Mouse (Mus musculus) lung, embryonic 15.5 days (tissue): ENCODE results near the gene Coq4. TPM values are rescaled to one million over a fixed set of nuclear protein-coding genes. Genes with fewer than 3 reads are reported as not detected.

Experiments used
- ATAC-seq: fragments of 200-750 bp; cut with Nextera tagmentation; 2 replicates; pipeline ENCODE4 v1.8.0; 2017; ENCODE audit warnings: moderate number of reproducible peaks, borderline replicate concordance; ENCODE audit not compliant: low FRiP score, low TSS enrichment; ENCODE audit errors: extremely low read depth
- H3K27ac ChIP-seq: fragments of 300-500 bp; sonication (generic); 2 replicates; pipeline ENCODE4 v1.5.1; 2015; ENCODE audit warnings: moderate library complexity, mild to moderate bottlenecking, inconsistent platforms
- H3K27me3 ChIP-seq: fragments of 300-500 bp; sonication (generic); 2 replicates; pipeline ENCODE4 v1.6.1; 2015; ENCODE audit warnings: inconsistent platforms
- H3K36me3 ChIP-seq: fragments of 300-500 bp; sonication (generic); 2 replicates; pipeline ENCODE4 v1.6.1; 2015; ENCODE audit warnings: inconsistent platforms
- H3K4me1 ChIP-seq: fragments of 300-500 bp; sonication (generic); 2 replicates; pipeline ENCODE4 v1.6.1; 2015; ENCODE audit warnings: inconsistent platforms
- H3K4me2 ChIP-seq: fragments of 300-500 bp; sonication (generic); 2 replicates; pipeline ENCODE4 v1.6.1; 2015; ENCODE audit warnings: inconsistent platforms, mild to moderate bottlenecking, moderate library complexity
- H3K4me3 ChIP-seq: fragments of 300-500 bp; sonication (generic); 2 replicates; pipeline ENCODE4 v1.5.1; 2015; ENCODE audit warnings: mild to moderate bottlenecking, inconsistent platforms
- H3K9ac ChIP-seq: fragments of 300-500 bp; sonication (generic); 2 replicates; pipeline ENCODE4 v1.6.1; 2015; ENCODE audit warnings: inconsistent platforms
- H3K9me3 ChIP-seq: fragments of 300-500 bp; sonication (generic); 2 replicates; pipeline ENCODE4 v1.6.1; 2016; ENCODE audit warnings: inconsistent platforms
- WGBS: fragments of 180-500 bp; shearing (Covaris S2); methylation state at CpG from one replicate; pipeline ENCODE4 v1.1.7; 2015; 5-methylcytosine and 5-hydroxymethylcytosine counted together
- polyA plus RNA-seq: library from polyadenylated mRNA; unstranded; fragments of >200 nt; fragmentation: Nextera tagmentation; extraction: Ambion mirVana; gene quantifications from 2 replicates; pipeline ENCODE4 v1.2.1, GENCODE M21; 2015

Gene Coq4
- polyA plus RNA-seq, 1 experiment from 2014 or later = 30.3 TPM

DNA sequence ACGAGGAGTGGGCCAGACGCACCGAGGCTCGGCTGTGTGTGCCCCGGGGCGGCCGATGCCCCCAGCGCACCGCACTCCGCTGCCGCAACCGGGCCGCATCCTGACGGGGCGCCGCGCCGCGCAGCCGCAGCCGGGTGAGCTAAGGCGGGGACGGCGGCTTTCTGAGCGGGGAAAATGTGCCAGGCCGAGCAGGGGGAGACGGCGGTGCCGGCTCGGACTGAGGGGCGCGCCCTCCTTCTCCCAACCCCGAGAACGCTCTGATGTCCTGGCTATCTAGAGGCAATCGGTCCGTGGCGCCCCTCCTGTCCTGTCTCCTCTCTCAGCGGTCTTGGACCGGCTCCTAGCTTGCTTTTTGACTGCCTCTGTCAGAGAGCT lies 15.5 kb downstream of the Coq4 start:
- Histone ChIP-seq H3K9me3 (no peaks in the 10 kb centered on the region), H3K4me2 (peak overlapping the region; percentile 78), H3K9ac (peak overlapping the region; percentile 73), H3K36me3 (peaks cover 23% of the 10 kb centered on the region), H3K27ac (peak overlapping the region; percentile 41), H3K4me1 (peaks cover 9% of the 10 kb centered on the region), H3K27me3 (no peaks in the 10 kb centered on the region), H3K4me3 (peak overlapping the region; percentile 80)
- no peak; the same call in 1 of the 2 replicates for ATAC-seq
- WGBS = under 1% methylated on average over 38 of the region's 39 CpGs

- no peaks in the 10 kb centered on the region for H3K27me3 ChIP-seq
- H3K4me3 ChIP-seq = peak overlapping the region; percentile 80
- WGBS = 19% methylated on average over 6 of the region's 6 CpGs
- H3K9me3 ChIP-seq = no peaks in the 10 kb centered on the region
- H3K9ac ChIP-seq = peak overlapping the region; percentile 73
- H3K4me2 ChIP-seq = peak overlapping the region; percentile 78
- H3K27ac ChIP-seq = no peak overlapping the region
- ATAC-seq = no peak
- peaks cover 9% of the 10 kb centered on the region for H3K4me1 ChIP-seq
- peaks cover 28% of the 10 kb centered on the region for H3K36me3 ChIP-seq
Observed at GRCm38 (mm10) chr2:29803400-29803831, 16.1 kb downstream of the Coq4 start.

DNA sequence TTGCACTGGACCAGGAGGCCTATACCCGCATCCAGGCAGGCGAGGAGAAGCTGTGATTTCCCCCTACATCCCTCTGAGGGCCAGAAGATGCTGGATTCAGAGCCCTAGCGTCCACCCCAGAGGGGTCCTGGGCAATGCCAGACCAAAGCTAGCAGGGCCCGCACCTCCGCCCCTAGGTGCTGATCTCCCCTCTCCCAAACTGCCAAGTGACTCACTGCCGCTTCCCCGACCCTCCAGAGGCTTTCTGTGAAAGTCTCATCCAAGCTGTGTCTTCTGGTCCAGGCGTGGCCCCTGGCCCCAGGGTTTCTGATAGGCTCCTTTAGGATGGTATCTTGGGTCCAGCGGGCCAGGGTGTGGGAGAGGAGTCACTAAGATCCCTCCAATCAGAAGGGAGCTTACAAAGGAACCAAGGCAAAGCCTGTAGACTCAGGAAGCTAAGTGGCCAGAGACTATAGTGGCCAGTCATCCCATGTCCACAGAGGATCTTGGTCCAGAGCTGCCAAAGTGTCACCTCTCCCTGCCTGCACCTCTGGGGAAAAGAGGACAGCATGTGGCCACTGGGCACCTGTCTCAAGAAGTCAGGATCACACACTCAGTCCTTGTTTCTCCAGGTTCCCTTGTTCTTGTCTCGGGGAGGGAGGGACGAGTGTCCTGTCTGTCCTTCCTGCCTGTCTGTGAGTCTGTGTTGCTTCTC lies 28.5 kb downstream of the Coq4 start:
- H3K36me3 ChIP-seq = peaks cover 29% of the 10 kb centered on the region
- no peak overlapping the region for H3K4me2 ChIP-seq
- H3K9me3 ChIP-seq = no peaks in the 10 kb centered on the region
- H3K4me3 ChIP-seq = no peak overlapping the region
- H3K9ac ChIP-seq = no peak overlapping the region
- WGBS = 79% methylated on average over 11 of the region's 11 CpGs
- no peaks in the 10 kb centered on the region for H3K27me3 ChIP-seq
- ATAC-seq = no peak
- no peak overlapping the region for H3K27ac ChIP-seq
- H3K4me1 ChIP-seq = peaks cover 18% of the 10 kb centered on the region

GRCm38 (mm10) chr2:29817426-29818232 lies 30.3 kb downstream of the Coq4 start:
- Histone ChIP-seq H3K4me1 (peaks cover 22% of the 10 kb centered on the region), H3K9ac (no peak overlapping the region), H3K36me3 (peaks cover 14% of the 10 kb centered on the region), H3K27ac (no peak overlapping the region), H3K9me3 (no peaks in the 10 kb centered on the region), H3K4me2 (peak overlapping the region; percentile 42), H3K27me3 (no peaks in the 10 kb centered on the region), H3K4me3 (0 out of 2 replicates have a peak overlapping the region, but pooled peaks have one; percentile 15)
- 34% methylated on average over 8 of the region's 8 CpGs for WGBS
- ATAC-seq = peak; percentile 72; the same call in 1 of the 2 replicates

DNA sequence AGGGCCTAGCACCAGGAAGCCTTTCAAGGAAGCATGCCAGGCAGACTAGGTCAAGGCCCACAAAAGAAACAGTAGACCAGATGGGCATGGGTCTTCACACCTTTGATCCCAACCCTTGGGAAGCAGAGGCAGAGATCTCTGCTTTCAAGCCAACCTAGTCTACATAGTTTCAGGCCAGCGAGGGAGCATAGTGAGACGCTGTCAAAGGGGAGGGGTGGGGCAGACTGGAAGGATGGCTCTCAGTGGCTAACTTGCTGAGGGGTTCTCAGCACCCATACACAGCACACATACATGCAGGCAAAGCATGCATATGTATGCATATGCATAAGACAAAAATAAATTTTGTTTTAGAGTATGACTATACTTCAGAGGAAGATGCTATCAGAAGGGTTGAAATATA lies 32.1 kb downstream of the Coq4 start:
- H3K4me3 ChIP-seq = peak overlapping the region; percentile 51; the same call in 1 of the 2 replicates
- peak overlapping the region; percentile 81 for H3K4me2 ChIP-seq
- no peak for ATAC-seq
- no peaks in the 10 kb centered on the region for H3K9me3 ChIP-seq
- WGBS = 25% methylated on average over 2 of the region's 2 CpGs
- peaks cover 22% of the 10 kb centered on the region for H3K4me1 ChIP-seq
- peaks cover under 1% of the 10 kb centered on the region; the same call in 1 of the 2 replicates for H3K36me3 ChIP-seq
- H3K9ac ChIP-seq = peak overlapping the region; percentile 66
- peak overlapping the region; percentile 95 for H3K27ac ChIP-seq
- no peaks in the 10 kb centered on the region for H3K27me3 ChIP-seq

DNA sequence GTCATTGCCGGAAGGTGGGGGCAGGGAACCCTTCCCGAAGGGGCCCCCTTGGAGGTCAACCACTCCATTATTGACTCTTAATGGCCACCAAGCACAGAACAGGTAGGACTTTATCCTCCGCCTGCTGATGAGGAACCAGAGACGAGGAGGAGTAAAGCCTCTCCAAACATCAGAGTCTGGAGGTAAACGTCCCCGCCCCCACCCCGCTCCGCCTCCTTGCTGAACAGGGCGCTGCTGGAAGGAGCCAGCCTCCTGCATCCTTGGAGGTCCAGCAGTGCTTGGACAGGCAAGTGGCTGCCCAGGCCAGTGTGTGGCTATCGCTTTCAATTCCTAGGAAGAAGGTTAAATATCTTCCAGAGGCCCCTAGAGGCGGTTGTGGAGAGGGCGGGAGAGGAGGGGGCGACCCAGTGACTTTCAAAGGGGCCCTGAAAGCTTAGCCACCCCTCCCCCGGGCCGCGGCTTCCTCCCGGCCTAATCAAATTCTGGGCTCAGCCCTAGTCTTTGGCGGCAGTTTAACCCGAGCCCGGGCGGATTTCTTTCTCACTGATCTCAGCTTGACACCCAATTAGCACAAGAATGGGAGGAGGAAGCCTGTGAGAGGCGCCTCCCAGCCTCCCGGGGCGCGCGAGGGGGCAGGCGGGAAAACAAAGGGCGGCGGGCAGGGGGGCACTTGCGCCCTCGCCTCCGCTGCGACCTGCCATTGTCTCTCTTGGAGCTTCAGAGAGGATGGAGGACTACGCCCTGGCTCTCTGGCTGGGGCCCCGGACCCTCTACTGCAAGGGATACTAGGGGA lies 32.9 kb downstream of the Coq4 start, which contains the start of gene Urm1:
TSS of gene Urm1 (plus strand) at position 51 of the 793 bp plus-strand sequence.
- WGBS = under 1% methylated on average over 35 of the region's 35 CpGs
- peak within 1 kb of the TSS; percentile 81 for H3K4me2 ChIP-seq
- peaks cover 22% of the 10 kb centered on the region for H3K4me1 ChIP-seq
- H3K4me3 ChIP-seq = peak within 1 kb of the TSS; percentile 51
- no peaks in the 10 kb centered on the region for H3K27me3 ChIP-seq
- no peaks in the 10 kb centered on the region for H3K36me3 ChIP-seq
- ATAC-seq = peak; percentile 87
- H3K27ac ChIP-seq = peak within 1 kb of the TSS; percentile 95
- peak within 1 kb of the TSS; percentile 66 for H3K9ac ChIP-seq
- H3K9me3 ChIP-seq = no peaks in the 10 kb centered on the region

DNA sequence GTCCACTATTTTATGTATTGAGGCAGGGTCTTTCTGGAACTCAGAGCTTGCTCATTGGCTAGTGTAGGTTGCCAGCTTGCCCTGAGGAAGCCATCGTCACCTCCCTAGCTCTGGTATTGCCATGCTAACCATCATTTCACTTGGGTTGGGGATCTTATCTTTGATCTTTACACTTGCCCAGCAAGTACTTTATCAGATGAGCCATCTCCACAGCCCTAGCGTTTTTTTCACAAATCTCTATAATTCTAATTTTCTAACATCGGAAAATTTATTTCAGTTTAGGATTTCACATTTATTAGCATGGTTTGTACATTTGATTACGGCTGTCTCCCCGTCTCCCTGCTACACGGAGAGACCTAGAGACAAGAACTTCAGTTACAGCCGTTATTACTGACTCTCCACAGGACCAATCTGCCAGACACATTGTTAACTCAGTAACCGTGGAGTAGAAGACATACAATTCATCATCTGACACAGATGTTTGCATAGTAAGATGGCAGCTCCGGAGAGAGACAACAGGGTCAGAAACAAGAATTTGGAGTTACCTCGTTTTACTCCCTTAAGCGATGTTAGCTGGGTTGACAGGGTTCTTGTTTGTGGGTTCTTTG lies 39.1 kb downstream of the Coq4 start:
- Histone ChIP-seq H3K9me3 (no peaks in the 10 kb centered on the region), H3K27ac (peak overlapping the region; percentile 94), H3K9ac (peak overlapping the region; percentile 66), H3K36me3 (no peaks in the 10 kb centered on the region), H3K4me1 (peaks cover 17% of the 10 kb centered on the region), H3K4me2 (peak overlapping the region; percentile 57), H3K27me3 (no peaks in the 10 kb centered on the region), H3K4me3 (peak overlapping the region; percentile 98)
- WGBS = 6% methylated on average over 11 of the region's 11 CpGs
- no peak for ATAC-seq

GRCm38 (mm10) chr2:29826926-29827708 lies 39.8 kb downstream of the Coq4 start:
- Histone ChIP-seq H3K27ac (peak overlapping the region; percentile 94), H3K4me1 (peaks cover 17% of the 10 kb centered on the region), H3K36me3 (no peaks in the 10 kb centered on the region), H3K9me3 (no peaks in the 10 kb centered on the region), H3K9ac (peak overlapping the region; percentile 88), H3K27me3 (no peaks in the 10 kb centered on the region), H3K4me2 (peak overlapping the region; percentile 84), H3K4me3 (peak overlapping the region; percentile 98)
- under 1% methylated on average over 48 of the region's 48 CpGs for WGBS
- ATAC-seq = peak; percentile 97

- Histone ChIP-seq H3K4me3 (peak overlapping the region; percentile 98), H3K27me3 (no peaks in the 10 kb centered on the region), H3K9ac (peak overlapping the region; percentile 88), H3K27ac (peak overlapping the region; percentile 57; the same call in 1 of the 2 replicates), H3K9me3 (no peaks in the 10 kb centered on the region), H3K4me1 (peaks cover 17% of the 10 kb centered on the region), H3K4me2 (peak overlapping the region; percentile 84), H3K36me3 (peaks cover 2% of the 10 kb centered on the region; the same call in 1 of the 2 replicates)
- WGBS = 3% methylated on average over 12 of the region's 12 CpGs
- no peak for ATAC-seq
Observed at GRCm38 (mm10) chr2:29827709-29828024, 40.4 kb downstream of the Coq4 start.

- H3K9ac ChIP-seq = no peak overlapping the region
Observed at GRCm38 (mm10) chr2:29831106-29831505, 43.8 kb downstream of the Coq4 start.

More at GRCm38 (mm10) chr2:29831106-29831505, 43.8 kb downstream of the Coq4 start:
- H3K4me2 ChIP-seq = no peak overlapping the region
- no peak for ATAC-seq
- no peak overlapping the region for H3K27ac ChIP-seq
- peaks cover 12% of the 10 kb centered on the region for H3K36me3 ChIP-seq
- H3K4me1 ChIP-seq = peaks cover 15% of the 10 kb centered on the region
- no peaks in the 10 kb centered on the region for H3K27me3 ChIP-seq
- H3K4me3 ChIP-seq = no peak overlapping the region
- H3K9me3 ChIP-seq = no peaks in the 10 kb centered on the region
- 88% methylated on average over 4 of the region's 4 CpGs for WGBS
